Mouse (Mus musculus): Measurements from ENCODE around the gene Rprml. TPM values are rescaled to one million over a fixed set of nuclear protein-coding genes. Genes with fewer than 3 reads are reported as not detected.

Rprml gene
- polyA plus RNA-seq, 1 experiment: not detected

GRCm38 (mm10) chr11:103683667-103684334, 34.4 kb downstream of the Rprml start:
- Histone ChIP-seq H3K79me2 (ENCODE audit: control insufficient read depth, insufficient read depth) (peaks cover 36% of the 10 kb centered on the region), H3K27me3 (ENCODE audit: control insufficient read depth, insufficient read depth, insufficient read length) (no peaks in the 10 kb centered on the region), H3K36me3 (ENCODE audit: control insufficient read depth, insufficient read depth) (peaks cover 76% of the 10 kb centered on the region), H3K4me3 (ENCODE audit: insufficient read depth, poor library complexity, severe bottlenecking) (no peak overlapping the region), H3ac (ENCODE audit: control insufficient read depth, insufficient read length, low read depth) (no peak overlapping the region), H3K79me3 (ENCODE audit: low read depth) (peaks cover 9% of the 10 kb centered on the region)
- TF ChIP-seq MYOD1 (IDR thresholded peaks at IDR 0.05; ENCODE audit: control insufficient read depth, insufficient read length, low read depth): no peak
- no peak for TF ChIP-seq USF1 (IDR thresholded peaks at IDR 0.05; ENCODE audit: low read depth)
- no peak for TF ChIP-seq MAX (IDR thresholded peaks at IDR 0.05)
- no peak for TF ChIP-seq CEBPB (IDR thresholded peaks at IDR 0.05; ENCODE audit: low read depth)
- TF ChIP-seq MYOG (IDR thresholded peaks at IDR 0.05; ENCODE audit: control insufficient read depth, extremely low read depth, insufficient read length): no peak
- no peak for TF ChIP-seq FOSL1 (IDR thresholded peaks at IDR 0.05; ENCODE audit: insufficient read depth, low read length, poor library complexity, severe bottlenecking)
- no peak for TF ChIP-seq CTCF (IDR thresholded peaks at IDR 0.05; ENCODE audit: control insufficient read depth, insufficient read depth, insufficient read length)

DNA sequence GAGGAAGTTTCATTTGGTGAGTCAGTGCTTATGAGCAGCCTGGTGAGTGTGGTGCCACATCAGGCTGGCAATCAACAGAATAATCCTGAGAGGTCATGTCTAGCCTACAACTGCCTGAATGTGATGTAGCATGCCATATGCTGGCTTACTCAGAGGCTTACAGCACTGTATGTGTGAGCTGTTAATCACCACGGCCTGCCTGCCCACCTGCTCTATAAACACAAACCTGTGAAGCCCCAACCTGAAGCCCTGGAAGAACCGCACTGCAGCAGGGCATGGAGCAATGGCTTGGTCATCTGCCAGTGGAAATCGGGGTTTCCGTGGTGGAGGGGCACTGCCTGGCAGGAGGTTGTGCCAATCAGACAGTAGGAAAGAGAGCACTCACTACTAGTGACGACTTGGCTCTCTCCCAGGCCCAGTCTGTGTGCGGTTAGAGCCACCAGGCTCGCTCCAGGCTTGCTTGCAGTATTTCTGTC, 35.9 kb downstream of the Rprml start:
- Histone ChIP-seq H3ac (ENCODE audit: control insufficient read depth, insufficient read length, low read depth) (no peak overlapping the region), H3K4me3 (ENCODE audit: insufficient read depth, poor library complexity, severe bottlenecking) (no peak overlapping the region), H3K27me3 (ENCODE audit: control insufficient read depth, insufficient read depth, insufficient read length) (no peaks in the 10 kb centered on the region), H3K79me3 (ENCODE audit: low read depth) (peaks cover 22% of the 10 kb centered on the region), H3K36me3 (ENCODE audit: control insufficient read depth, insufficient read depth) (peaks cover 66% of the 10 kb centered on the region), H3K79me2 (ENCODE audit: control insufficient read depth, insufficient read depth) (peaks cover 51% of the 10 kb centered on the region)
- TF ChIP-seq MYOD1 (IDR thresholded peaks at IDR 0.05; ENCODE audit: control insufficient read depth, insufficient read length, low read depth) (peak; percentile 95), USF1 (IDR thresholded peaks at IDR 0.05; ENCODE audit: low read depth) (no peak), CEBPB (IDR thresholded peaks at IDR 0.05; ENCODE audit: low read depth) (peak; percentile 35), FOSL1 (IDR thresholded peaks at IDR 0.05; ENCODE audit: insufficient read depth, low read length, poor library complexity, severe bottlenecking) (peak; percentile 70), MYOG (IDR thresholded peaks at IDR 0.05; ENCODE audit: control insufficient read depth, extremely low read depth, insufficient read length) (no peak), MAX (IDR thresholded peaks at IDR 0.05) (no peak), CTCF (IDR thresholded peaks at IDR 0.05; ENCODE audit: control insufficient read depth, insufficient read depth, insufficient read length) (no peak)

GRCm38 (mm10) chr11:103686706-103687105, 37.3 kb downstream of the Rprml start:
- Histone ChIP-seq H3K79me2 (ENCODE audit: control insufficient read depth, insufficient read depth) (peaks cover 65% of the 10 kb centered on the region), H3K27me3 (ENCODE audit: control insufficient read depth, insufficient read depth, insufficient read length) (no peaks in the 10 kb centered on the region), H3K79me3 (ENCODE audit: low read depth) (peaks cover 36% of the 10 kb centered on the region), H3K4me3 (ENCODE audit: insufficient read depth, poor library complexity, severe bottlenecking) (no peak overlapping the region), H3K36me3 (ENCODE audit: control insufficient read depth, insufficient read depth) (peaks cover 53% of the 10 kb centered on the region), H3ac (ENCODE audit: control insufficient read depth, insufficient read length, low read depth) (no peak overlapping the region)
- no peak for TF ChIP-seq MYOG (IDR thresholded peaks at IDR 0.05; ENCODE audit: control insufficient read depth, extremely low read depth, insufficient read length)
- no peak for TF ChIP-seq MAX (IDR thresholded peaks at IDR 0.05)
- TF ChIP-seq FOSL1 (IDR thresholded peaks at IDR 0.05; ENCODE audit: insufficient read depth, low read length, poor library complexity, severe bottlenecking): no peak
- peak; percentile 73 for TF ChIP-seq MYOD1 (IDR thresholded peaks at IDR 0.05; ENCODE audit: control insufficient read depth, insufficient read length, low read depth)
- no peak for TF ChIP-seq CTCF (IDR thresholded peaks at IDR 0.05; ENCODE audit: control insufficient read depth, insufficient read depth, insufficient read length)
- no peak for TF ChIP-seq USF1 (IDR thresholded peaks at IDR 0.05; ENCODE audit: low read depth)
- TF ChIP-seq CEBPB (IDR thresholded peaks at IDR 0.05; ENCODE audit: low read depth): no peak

GRCm38 (mm10) chr11:103688271-103688979, 39.1 kb downstream of the Rprml start:
- Histone ChIP-seq H3K79me3 (ENCODE audit: low read depth) (peaks cover 48% of the 10 kb centered on the region), H3K79me2 (ENCODE audit: control insufficient read depth, insufficient read depth) (peaks cover 68% of the 10 kb centered on the region), H3K4me3 (ENCODE audit: insufficient read depth, poor library complexity, severe bottlenecking) (no peak overlapping the region), H3ac (ENCODE audit: control insufficient read depth, insufficient read length, low read depth) (no peak overlapping the region), H3K27me3 (ENCODE audit: control insufficient read depth, insufficient read depth, insufficient read length) (no peaks in the 10 kb centered on the region), H3K36me3 (ENCODE audit: control insufficient read depth, insufficient read depth) (peaks cover 37% of the 10 kb centered on the region)
- TF ChIP-seq CEBPB (IDR thresholded peaks at IDR 0.05; ENCODE audit: low read depth): no peak
- no peak for TF ChIP-seq FOSL1 (IDR thresholded peaks at IDR 0.05; ENCODE audit: insufficient read depth, low read length, poor library complexity, severe bottlenecking)
- TF ChIP-seq CTCF (IDR thresholded peaks at IDR 0.05; ENCODE audit: control insufficient read depth, insufficient read depth, insufficient read length): no peak
- TF ChIP-seq MYOD1 (IDR thresholded peaks at IDR 0.05; ENCODE audit: control insufficient read depth, insufficient read length, low read depth): no peak

DNA sequence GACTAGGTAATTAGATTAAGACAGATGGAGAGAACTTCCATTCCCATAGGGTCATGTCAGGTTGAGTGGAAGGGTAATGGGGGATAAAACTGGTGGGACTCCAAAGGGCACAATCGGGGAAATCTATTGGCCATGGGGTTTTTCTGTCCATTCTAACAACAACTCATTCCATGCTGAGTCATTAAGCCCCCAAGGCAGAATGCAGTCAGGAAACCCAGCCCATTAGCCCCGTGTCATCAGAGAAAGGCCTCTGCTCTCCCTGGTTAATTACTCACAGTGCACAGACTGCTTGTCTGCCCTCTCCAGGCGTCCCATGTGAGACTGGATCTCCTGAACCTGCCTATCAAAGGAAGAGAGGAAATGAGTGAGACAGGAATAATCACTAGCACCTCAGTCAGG, 39.6 kb downstream of the Rprml start:
- H3K27me3 ChIP-seq (ENCODE audit: control insufficient read depth, insufficient read depth, insufficient read length): no peaks in the 10 kb centered on the region
- no peak overlapping the region for H3ac ChIP-seq (ENCODE audit: control insufficient read depth, insufficient read length, low read depth)
- H3K36me3 ChIP-seq (ENCODE audit: control insufficient read depth, insufficient read depth): peaks cover 35% of the 10 kb centered on the region
- H3K79me2 ChIP-seq (ENCODE audit: control insufficient read depth, insufficient read depth): peaks cover 72% of the 10 kb centered on the region
- no peak overlapping the region for H3K4me3 ChIP-seq (ENCODE audit: insufficient read depth, poor library complexity, severe bottlenecking)
- TF ChIP-seq MYOD1 (IDR thresholded peaks at IDR 0.05; ENCODE audit: control insufficient read depth, insufficient read length, low read depth): no peak
- no peak for TF ChIP-seq CEBPB (IDR thresholded peaks at IDR 0.05; ENCODE audit: low read depth)
- no peak for TF ChIP-seq MAX (IDR thresholded peaks at IDR 0.05)
- no peak for TF ChIP-seq CTCF (IDR thresholded peaks at IDR 0.05; ENCODE audit: control insufficient read depth, insufficient read depth, insufficient read length)
- TF ChIP-seq FOSL1 (IDR thresholded peaks at IDR 0.05; ENCODE audit: insufficient read depth, low read length, poor library complexity, severe bottlenecking): no peak
- no peak for TF ChIP-seq USF1 (IDR thresholded peaks at IDR 0.05; ENCODE audit: low read depth)
- TF ChIP-seq MYOG (IDR thresholded peaks at IDR 0.05; ENCODE audit: control insufficient read depth, extremely low read depth, insufficient read length): no peak
- H3K79me3 ChIP-seq (ENCODE audit: low read depth): peaks cover 52% of the 10 kb centered on the region

Measured in C2C12 (cell line).